Mouse (Mus musculus) liver, postnatal 0 days (tissue): ENCODE data around the gene Bmp7.

Experiments used
- CTCF ChIP-seq: sonication (generic); IDR thresholded peaks from 2 replicates; pipeline ENCODE4 v1.5.1; 2016; ENCODE audit warnings: antibody characterized with exemption, low read depth
- EP300 ChIP-seq: IDR thresholded peaks from 2 replicates; pipeline ENCODE4 v1.6.1; 2016; ENCODE audit warnings: antibody characterized with exemption, low read depth, mild to moderate bottlenecking

DNA sequence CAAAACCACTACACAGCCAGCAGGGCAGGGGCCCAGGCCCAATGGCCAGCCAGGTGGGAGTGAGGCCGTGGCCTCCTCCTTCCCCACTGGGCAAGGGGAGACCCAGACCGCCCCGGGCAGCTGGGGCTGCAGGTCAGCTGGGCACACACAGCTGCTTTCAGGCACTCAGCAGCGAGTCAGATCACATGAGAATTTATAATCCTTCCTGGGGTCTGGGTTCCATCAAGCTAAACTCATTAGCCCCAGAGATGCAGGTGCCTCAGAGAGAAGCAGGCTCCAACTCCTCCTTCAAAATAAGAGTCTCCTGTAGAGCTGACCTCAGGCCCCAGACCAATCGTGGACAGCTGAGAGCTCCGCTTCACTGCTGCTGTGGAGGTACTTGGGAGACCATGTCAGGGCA lies 15.2 kb downstream of the Bmp7 start:
- TF ChIP-seq CTCF, result no peak
- no peak for TF ChIP-seq EP300
